Mouse (Mus musculus) spleen, postnatal 36 days (tissue): Measurements from ENCODE around the gene Rgs7.
A peak's percentile ranks its signal among the peaks of the same experiment; 100 is the strongest.

ENCODE experiments used
- DNase-seq, 2 experiments: peaks; one replicate each; pipeline ENCODE4 v3.0.0; 2022; ENCODE audit warnings: low spot score in 2 of 2, mixed read lengths in 1 of 2

Gene Rgs7

GRCm38 (mm10) chr1:175178733-175179132 is 313.6 kb downstream of the Rgs7 start:
- DNase-seq: no peak

DNA sequence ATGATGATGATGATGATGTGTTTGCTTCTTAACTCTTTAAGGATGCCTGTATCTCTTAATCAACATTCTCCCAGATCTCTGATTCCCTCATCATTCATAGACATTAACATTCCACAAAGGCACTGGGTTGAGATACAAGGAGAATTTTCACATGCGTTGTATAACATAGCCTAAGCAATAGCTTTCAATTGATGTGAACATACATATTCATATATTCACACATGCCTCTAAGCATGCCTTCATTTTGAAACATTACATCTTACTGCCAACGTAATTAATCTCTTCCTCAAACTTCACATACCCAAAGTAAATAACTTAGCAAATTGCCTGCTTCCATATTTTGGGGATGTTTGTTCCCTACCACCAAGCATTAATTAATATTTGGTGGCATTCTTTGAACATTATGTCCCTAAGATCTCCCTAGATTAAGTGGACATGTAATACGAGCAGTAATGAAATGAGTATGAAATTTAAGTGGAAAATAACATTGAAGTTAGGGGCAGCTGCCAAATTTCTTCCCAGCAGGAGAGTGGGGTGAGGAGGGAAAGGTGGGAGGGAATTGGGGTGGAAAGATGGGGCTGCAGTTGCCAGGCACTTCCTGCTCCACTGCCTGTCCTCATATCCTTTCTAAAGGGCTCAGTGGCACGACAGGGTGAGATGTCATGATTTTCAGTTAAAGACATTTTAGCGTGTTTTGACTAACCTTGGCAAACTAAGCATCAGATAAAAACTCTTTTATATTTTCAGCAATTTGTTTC is 317.2 kb downstream of the Rgs7 start:
- no peak for DNase-seq

DNA sequence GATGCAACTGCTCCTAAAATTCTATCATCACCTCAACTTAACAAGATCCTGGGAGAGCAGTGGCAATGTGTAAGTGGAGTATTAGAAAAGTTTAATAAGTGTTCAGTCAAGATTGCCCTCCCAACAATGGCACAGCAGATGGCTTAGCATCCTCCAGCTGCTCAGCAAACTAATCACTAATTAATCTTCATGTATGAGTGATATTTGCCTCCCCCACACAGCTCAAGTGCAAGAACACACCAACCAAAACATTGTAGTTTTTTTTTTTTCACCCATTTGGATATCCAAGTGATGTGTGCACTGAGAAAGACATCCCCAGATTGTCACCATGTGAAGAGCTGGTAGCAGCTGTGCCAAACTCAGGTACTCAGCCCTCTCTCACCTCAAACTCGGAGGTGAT is 336.8 kb downstream of the Rgs7 start:
- no peak for DNase-seq

DNA sequence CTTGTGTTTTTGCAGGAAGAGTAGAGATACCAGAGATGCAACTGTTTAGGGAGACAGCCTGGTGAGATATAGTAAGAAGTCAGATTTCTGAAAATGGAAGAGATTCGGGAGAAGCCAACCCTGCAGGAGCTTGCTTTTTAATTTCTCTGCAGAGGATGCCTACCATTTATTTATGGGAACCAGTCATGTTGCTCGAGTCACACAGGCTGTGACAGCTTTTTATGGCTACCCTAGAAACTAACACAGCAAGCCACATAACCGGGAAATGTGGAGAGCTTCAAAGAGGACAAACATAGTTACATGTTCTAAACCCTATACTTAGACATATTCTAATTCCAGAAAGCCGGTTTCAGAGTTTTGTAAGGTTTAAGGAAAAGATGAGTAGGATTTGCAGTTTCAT is 349.2 kb downstream of the Rgs7 start:
- no peak for DNase-seq

DNA sequence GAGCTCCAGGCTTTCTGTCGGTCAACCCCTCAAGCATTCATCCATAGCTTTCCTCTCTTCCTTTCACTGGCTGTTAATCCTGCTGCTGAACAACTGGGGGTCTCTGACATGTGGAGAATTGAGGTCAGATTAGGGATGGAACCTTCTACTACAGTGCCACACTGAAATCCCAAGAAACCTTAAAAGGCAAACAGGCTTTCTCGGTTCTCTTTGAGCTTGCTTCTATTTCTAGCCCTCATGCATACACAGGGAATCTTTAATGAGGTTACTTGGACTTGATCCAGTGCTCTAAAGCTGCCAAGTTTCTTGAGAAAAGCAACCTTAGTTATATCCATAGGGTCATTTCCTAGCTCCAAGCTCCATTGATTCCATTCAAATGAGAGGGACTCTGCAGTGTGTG is 363.8 kb downstream of the Rgs7 start:
- DNase-seq: no peak

DNA sequence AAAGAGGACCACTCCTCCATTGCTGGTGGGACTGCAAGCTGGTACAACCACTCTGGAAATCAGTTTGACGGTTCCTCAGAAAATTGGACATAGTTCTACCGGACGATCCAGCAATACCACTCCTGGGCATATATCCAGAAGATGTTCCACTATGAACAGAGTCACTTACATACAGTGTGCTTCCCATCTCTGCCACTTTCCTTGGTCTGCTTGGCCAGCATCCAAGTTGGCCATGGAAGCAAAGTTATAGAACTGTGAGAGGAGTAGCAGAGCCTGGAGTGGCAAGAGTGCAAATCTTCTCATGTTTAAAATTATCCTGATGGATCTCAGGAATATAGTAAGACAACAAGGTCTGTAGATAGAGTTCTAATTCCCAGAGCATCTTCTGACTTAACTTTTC is 367.9 kb downstream of the Rgs7 start:
- no peak for DNase-seq

GRCm38 (mm10) chr1:175118904-175119555 is 373.3 kb downstream of the Rgs7 start:
- no peak for DNase-seq

DNA sequence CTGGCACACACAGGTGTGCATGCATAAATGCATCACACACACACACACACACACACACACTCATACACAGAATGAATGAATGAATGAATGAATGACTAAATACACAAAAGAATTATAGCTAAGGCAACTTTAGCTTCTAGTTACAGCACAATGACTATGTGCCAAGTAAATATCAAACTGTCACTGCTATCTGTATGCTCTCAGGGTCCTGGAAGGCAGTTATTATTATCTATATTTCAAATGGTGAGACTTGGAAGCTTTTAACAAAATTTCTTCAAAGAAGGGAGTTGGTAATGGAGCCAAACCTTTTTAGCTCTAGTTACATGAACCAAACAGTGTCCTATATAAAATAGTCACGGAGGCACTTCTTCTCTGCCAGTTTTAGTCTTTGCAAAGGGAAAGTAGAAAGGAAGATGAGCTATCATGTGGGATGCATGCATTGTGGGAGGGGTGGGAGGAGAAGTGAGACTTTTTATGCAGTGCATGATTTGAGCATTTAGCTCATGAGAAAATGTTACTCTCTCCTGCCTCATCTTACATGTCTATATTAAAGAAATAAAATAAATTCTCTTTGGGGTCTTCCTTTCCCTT is 383.9 kb downstream of the Rgs7 start:
- no peak for DNase-seq

- DNase-seq: no peak
Measured at GRCm38 (mm10) chr1:175106315-175106714, 386.0 kb downstream of the Rgs7 start.

DNA sequence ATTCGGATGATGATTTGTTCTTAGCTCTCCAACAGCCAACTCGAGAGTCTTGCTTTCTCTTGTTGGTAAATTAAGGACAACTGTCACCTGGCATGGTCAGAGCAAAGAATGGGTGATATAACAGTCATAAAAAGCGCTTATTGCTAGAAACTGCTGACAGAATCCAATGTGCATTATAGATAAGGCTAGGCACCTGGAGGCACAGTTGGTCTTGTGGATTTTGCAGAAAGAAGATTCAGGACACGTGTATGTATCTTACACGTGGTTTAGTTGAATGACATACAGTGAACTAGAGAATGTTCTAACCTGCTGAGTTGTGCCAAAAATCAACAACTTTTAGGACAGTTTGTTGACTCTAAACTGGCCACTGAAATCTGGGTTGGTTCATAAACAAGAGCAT is 386.9 kb downstream of the Rgs7 start:
- DNase-seq: no peak

- DNase-seq: no peak
Measured at GRCm38 (mm10) chr1:175097014-175097413, 395.3 kb downstream of the Rgs7 start.

DNA sequence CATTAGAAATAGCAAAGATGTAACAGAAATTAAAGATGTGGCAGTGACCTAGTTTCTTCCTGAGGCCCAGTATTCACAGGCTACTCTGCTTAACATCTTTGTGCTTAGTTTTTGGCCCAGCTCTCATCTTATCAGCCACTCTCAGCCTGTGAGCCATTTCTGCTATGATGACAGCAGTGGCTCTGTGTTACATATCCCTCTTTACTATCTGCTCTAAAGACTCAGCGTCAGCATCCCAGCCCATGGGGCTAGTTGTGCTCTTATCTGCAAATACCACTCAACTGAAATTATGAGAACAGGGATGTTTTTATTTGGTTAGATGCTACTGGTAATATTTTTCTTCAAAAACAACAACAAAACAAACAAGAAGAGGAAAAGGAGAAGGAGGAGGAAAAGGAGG is 410.2 kb downstream of the Rgs7 start:
- DNase-seq: peak; percentile 4 to 31

- no peak for DNase-seq
Measured at GRCm38 (mm10) chr1:175079819-175080608, 412.3 kb downstream of the Rgs7 start.

GRCm38 (mm10) chr1:175073500-175074232 is 418.6 kb downstream of the Rgs7 start:
- no peak for DNase-seq

GRCm38 (mm10) chr1:175069758-175070290 is 422.5 kb downstream of the Rgs7 start:
- no peak for DNase-seq

- DNase-seq: no peak
Measured at GRCm38 (mm10) chr1:175049121-175049520, 443.2 kb downstream of the Rgs7 start.

GRCm38 (mm10) chr1:175041167-175041817 is 451.0 kb downstream of the Rgs7 start:
- no peak for DNase-seq

- DNase-seq: no peak
Measured at GRCm38 (mm10) chr1:175040038-175040437, 452.3 kb downstream of the Rgs7 start.

GRCm38 (mm10) chr1:175039567-175039966 is 452.7 kb downstream of the Rgs7 start:
- DNase-seq: no peak

GRCm38 (mm10) chr1:175035461-175035860 is 456.8 kb downstream of the Rgs7 start:
- no peak for DNase-seq

GRCm38 (mm10) chr1:175032015-175032414 is 460.3 kb downstream of the Rgs7 start:
- no peak for DNase-seq
